Mouse (Mus musculus): ENCODE measurements around the gene Lyrm4. TPM values are rescaled to one million over a fixed set of nuclear protein-coding genes. Genes with fewer than 3 reads are reported as not detected.

The Lyrm4 gene
- total and polyA plus RNA-seq, 2 experiments, result 2.7 to 4.2 TPM

DNA sequence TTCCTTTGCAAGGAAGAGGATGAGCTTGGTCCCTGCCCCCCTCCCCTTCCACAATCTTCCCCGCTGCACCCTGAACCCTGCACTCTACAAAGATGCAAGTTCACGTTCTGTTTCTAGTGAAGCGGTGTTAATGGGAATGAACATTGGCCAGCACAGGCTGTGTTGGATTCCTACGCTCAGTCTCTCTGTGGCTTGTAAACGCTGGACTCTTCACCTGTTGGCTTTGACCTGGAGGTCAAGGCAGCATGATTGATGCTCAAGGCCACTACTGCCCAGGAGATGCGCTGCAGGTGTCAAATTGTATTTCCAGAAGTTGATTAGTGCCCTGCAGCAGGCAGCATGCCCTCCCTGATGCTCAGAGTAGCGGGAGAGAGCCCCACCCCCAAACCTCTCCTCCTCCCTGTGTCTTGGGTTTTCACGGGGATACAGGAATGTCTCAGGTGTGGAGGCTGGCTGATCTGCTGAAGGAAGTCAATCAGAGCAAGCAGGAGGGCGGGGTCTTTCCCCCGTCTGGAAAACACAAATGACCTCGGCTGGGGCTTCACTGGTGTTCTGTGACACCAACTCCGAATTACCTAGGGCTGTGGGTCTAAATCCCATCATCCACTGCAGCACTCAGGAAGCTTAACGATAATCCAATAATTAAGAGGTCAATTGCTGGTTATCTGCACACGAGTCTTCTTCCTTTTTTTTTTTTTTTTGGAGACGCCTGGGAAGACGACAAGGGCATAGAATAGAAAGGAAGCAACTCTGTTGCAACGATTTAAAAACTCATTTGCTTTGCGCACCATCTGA is 177.3 kb downstream of the Lyrm4 start:
- 46% methylated on average over 18 of the region's 18 CpGs for WGBS
- Histone ChIP-seq H3K79me2 (ENCODE audit: control insufficient read depth, insufficient read depth, low read length) (no peaks in the 10 kb centered on the region), H3K27ac (replicated peaks; ENCODE audit: insufficient read depth, low read depth, low read length) (no peak overlapping the region), H3K4me1 (ENCODE audit: control insufficient read depth, insufficient read depth, low read length) (no peaks in the 10 kb centered on the region), H3K27me3 (ENCODE audit: control insufficient read depth, insufficient read depth, low read length) (no peaks in the 10 kb centered on the region), H3K36me3 (ENCODE audit: control insufficient read depth, insufficient read depth, low read length) (no peaks in the 10 kb centered on the region), H3K9ac (ENCODE audit: low read depth, low read length) (no peak overlapping the region), H3K4me3 (ENCODE audit: insufficient read depth, low read depth, low read length) (no peak overlapping the region)
- DNase-seq (ENCODE audit: extremely low read depth, low read depth, low spot score), result no peak
- TF ChIP-seq POLR2A (IDR thresholded peaks at IDR 0.05; ENCODE audit: extremely low read depth, insufficient read depth, low read length) (no peak), CTCF (IDR thresholded peaks at IDR 0.05; ENCODE audit: low read depth, low read length) (no peak)

DNA sequence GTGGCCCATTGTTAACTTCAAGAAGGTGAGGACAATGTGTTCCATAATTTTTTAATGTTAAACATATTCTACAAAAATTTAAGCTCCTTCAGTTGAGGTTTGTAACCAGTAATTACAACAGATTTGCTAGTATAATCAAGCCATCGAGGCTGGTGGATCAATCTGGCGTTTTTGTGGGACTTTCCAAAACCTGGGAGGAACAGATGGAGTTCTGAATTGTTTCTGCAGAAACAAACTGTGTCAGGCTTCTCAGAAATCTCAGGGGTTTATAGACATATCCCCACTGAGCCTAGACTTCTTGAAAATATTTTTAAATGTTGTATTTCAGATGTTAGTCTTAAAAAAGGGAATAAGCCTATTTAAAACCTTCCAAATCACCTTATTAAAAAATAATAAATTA is 179.3 kb downstream of the Lyrm4 start:
- H3K4me3 ChIP-seq (ENCODE audit: insufficient read depth, low read depth, low read length), result no peak overlapping the region
- no peak for TF ChIP-seq CTCF (IDR thresholded peaks at IDR 0.05; ENCODE audit: low read depth, low read length)
- TF ChIP-seq POLR2A (IDR thresholded peaks at IDR 0.05; ENCODE audit: extremely low read depth, insufficient read depth, low read length), result no peak
- no peak overlapping the region for H3K27ac ChIP-seq (replicated peaks; ENCODE audit: insufficient read depth, low read depth, low read length)
- no peaks in the 10 kb centered on the region for H3K27me3 ChIP-seq (ENCODE audit: control insufficient read depth, insufficient read depth, low read length)
- H3K9ac ChIP-seq (ENCODE audit: low read depth, low read length), result no peak overlapping the region
- H3K79me2 ChIP-seq (ENCODE audit: control insufficient read depth, insufficient read depth, low read length), result no peaks in the 10 kb centered on the region
- no peaks in the 10 kb centered on the region for H3K36me3 ChIP-seq (ENCODE audit: control insufficient read depth, insufficient read depth, low read length)
- H3K4me1 ChIP-seq (ENCODE audit: control insufficient read depth, insufficient read depth, low read length), result no peaks in the 10 kb centered on the region
- 92% methylated on average over 2 of the region's 2 CpGs for WGBS
- no peak for DNase-seq (ENCODE audit: extremely low read depth, low read depth, low spot score)

Other genes with a start within 250 kb of the Lyrm4 start
- 10.0 and 10.1 TPM in 2 replicates for gene Rpp40, start 211.2 kb downstream of the Lyrm4 start, total RNA-seq (2014; rRNA removed)
- gene Rpp40, start 211.2 kb downstream of the Lyrm4 start, polyA plus RNA-seq (2012; rRNA removed), result 4.4 and 5.3 TPM in 2 replicates
- gene Ppp1r3g, start 158.7 kb downstream of the Lyrm4 start, total RNA-seq (2014; rRNA removed), result 4.7 and 7.6 TPM in 2 replicates
- 0.22 TPM in 1 of 2 replicates, not detected in the other for gene Ppp1r3g, start 158.7 kb downstream of the Lyrm4 start, polyA plus RNA-seq (2012; rRNA removed)
- gene Fars2, start 114 bp downstream of the Lyrm4 start, total RNA-seq (2014; rRNA removed), result 41.9 and 47.1 TPM in 2 replicates
- gene Fars2, start 114 bp downstream of the Lyrm4 start, polyA plus RNA-seq (2012; rRNA removed), result 52.5 and 58.4 TPM in 2 replicates